Mouse (Mus musculus): ENCODE results near the gene Tada1.

- TF ChIP-seq CTCF (conservative IDR thresholded peaks at IDR 0.05; ENCODE audit: insufficient read depth, insufficient read length, low read depth, low read length): no peak
- no peak for TF ChIP-seq POLR2A (IDR thresholded peaks at IDR 0.05; ENCODE audit: low read depth, low read length)
These were observed 834 bp downstream of the Tada1 start for GRCm38 (mm10) chr1:166379630-166380231.

Measured in kidney, adult 2 months (tissue).